Mouse (Mus musculus): ENCODE results near the gene Olfr115. TPM values are rescaled to one million over a fixed set of nuclear protein-coding genes. Genes with fewer than 3 reads are reported as not detected.

Gene Olfr115
- total RNA-seq (2012; rRNA removed) (not detected in 2 replicates), total RNA-seq (2014; rRNA removed) (not detected in 2 replicates), polyA plus RNA-seq (2012; ENCODE audit: insufficient read length, low read depth) (not detected in 2 replicates)

DNA sequence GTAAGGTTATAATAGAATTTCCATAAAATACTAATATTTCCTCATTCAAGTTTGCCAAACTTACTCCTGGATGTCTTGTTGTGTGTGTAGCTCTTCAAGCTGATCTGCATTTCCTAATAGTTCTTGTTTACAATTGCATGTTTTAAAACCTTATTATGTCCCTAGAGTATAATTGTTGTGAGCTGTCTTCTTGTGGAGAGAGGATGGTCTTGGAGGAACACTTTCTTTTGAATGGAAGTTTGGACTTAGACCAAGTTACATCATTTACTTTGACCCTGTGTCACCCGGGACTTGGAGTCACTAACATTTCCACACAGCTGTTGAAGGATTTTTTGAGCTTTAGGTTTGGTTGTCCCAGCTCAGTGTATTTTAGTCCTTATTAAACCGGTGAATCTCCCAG is at the start of gene Olfr115, which contains the start of gene Olfr116:
Gene Olfr115 (minus strand): TSS at position 101 of the 400 bp plus-strand sequence.
Gene Olfr116 (minus strand): TSS at position 191 of the 400 bp plus-strand sequence.
- Histone ChIP-seq H3K4me1 (ENCODE audit: control insufficient read depth in 1 of 2, insufficient read depth in 2 of 2) (no peaks in the 10 kb centered on the region), H3K4me2 (ENCODE audit: insufficient read depth, low read depth, poor library complexity, severe bottlenecking) (no peak within 1 kb of the TSS), H3K4me3 (replicated peaks in 1 of 3; ENCODE audit: low read depth in 2 of 3, low read length in 2 of 3, poor library complexity in 1 of 3) (no peak within 1 kb of the TSS), H3K27ac (ENCODE audit: insufficient read depth, low read depth) (no peak within 1 kb of the TSS), H3K9me3 (replicated peaks; ENCODE audit: low read length) (peaks cover 4% of the 10 kb centered on the region), H3K36me3 (replicated peaks in 1 of 2; ENCODE audit: control insufficient read depth in 1 of 2, insufficient read depth in 1 of 2, low read length in 1 of 2) (no peaks in the 10 kb centered on the region), H3K9ac (ENCODE audit: insufficient read depth, low read depth) (no peak within 1 kb of the TSS), H3K79me2 (replicated peaks; ENCODE audit: control insufficient read depth, extremely low read depth, insufficient read depth, poor library complexity, severe bottlenecking) (no peaks in the 10 kb centered on the region), H3K27me3 (replicated peaks) (no peaks in the 10 kb centered on the region)
- dilution Hi-C loops (cut with MboI; ENCODE audit: extremely low pct_ligation_motif_present, extremely low pct_unique_long_range_greater_than_20kb, low sequenced_read_pairs) (no loop called here), in situ Hi-C loops (cut with MboI; ENCODE audit: low pct_ligation_motif_present, low pct_unique_long_range_greater_than_20kb, low sequenced_read_pairs) (no loop called here)
- DNase-seq (ENCODE audit: extremely low read depth), result no peak
- TF ChIP-seq MXI1 (IDR thresholded peaks at IDR 0.05; ENCODE audit: low read depth, low read length) (no peak), PAX5 (IDR thresholded peaks at IDR 0.05; ENCODE audit: low read length) (no peak), TBP (conservative IDR thresholded peaks at IDR 0.05; ENCODE audit: low read depth, low read length) (no peak), ZC3H11A (IDR thresholded peaks at IDR 0.05; ENCODE audit: low read depth, low read length) (no peak), BHLHE40 (IDR thresholded peaks at IDR 0.05; ENCODE audit: low read depth, low read length) (no peak), RAD21 (IDR thresholded peaks at IDR 0.05; ENCODE audit: low read depth, low read length) (no peak), SMC3 (IDR thresholded peaks at IDR 0.05; ENCODE audit: low read depth, low read length) (no peak), UBTF (IDR thresholded peaks at IDR 0.05; ENCODE audit: low read depth, low read length) (no peak), CHD2 (IDR thresholded peaks at IDR 0.05; ENCODE audit: low read length) (no peak), KAT2A (IDR thresholded peaks at IDR 0.05; ENCODE audit: insufficient replicate concordance, low read length) (no peak), SIN3A (IDR thresholded peaks at IDR 0.05; ENCODE audit: low read length) (no peak), NRF1 (IDR thresholded peaks at IDR 0.05; ENCODE audit: low read depth, low read length) (no peak), MYC (IDR thresholded peaks at IDR 0.05; ENCODE audit: low read depth, low read length) (no peak), MAFK (IDR thresholded peaks at IDR 0.05; ENCODE audit: insufficient replicate concordance, low read length) (no peak), MAX (IDR thresholded peaks at IDR 0.05; ENCODE audit: low read length) (no peak), IRF4 (IDR thresholded peaks at IDR 0.05; ENCODE audit: low read depth, low read length) (no peak), ZKSCAN1 (IDR thresholded peaks at IDR 0.05; ENCODE audit: borderline replicate concordance, low read depth, low read length) (no peak)

DNA sequence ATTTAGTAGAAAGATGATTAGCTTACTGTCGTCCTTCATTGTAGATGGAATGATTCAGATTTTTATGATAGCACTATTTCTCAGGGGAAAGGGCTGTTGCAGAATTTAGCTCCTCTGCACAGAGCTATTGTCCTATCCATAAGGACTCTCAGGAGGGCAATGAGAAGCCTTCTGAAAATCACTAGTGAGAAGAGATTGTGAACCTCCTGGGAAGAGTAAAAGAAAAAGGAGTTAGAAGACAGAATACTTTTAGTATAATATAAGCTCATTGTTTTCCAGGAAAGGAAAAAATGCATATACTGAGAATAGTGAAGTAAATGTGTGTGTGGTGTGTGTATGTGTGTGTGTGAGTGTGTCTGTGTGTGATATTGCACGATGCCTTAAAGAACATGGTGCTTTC is 39.8 kb upstream of the Olfr115 start, which contains the start of gene Olfr118:
Gene Olfr118 (plus strand): TSS at position 301 of the 400 bp plus-strand sequence.
- in situ Hi-C loops (cut with MboI; ENCODE audit: low pct_ligation_motif_present, low pct_unique_long_range_greater_than_20kb, low sequenced_read_pairs), result no loop called here
- H3K4me1 ChIP-seq (ENCODE audit: control insufficient read depth in 1 of 2, insufficient read depth in 2 of 2), result no peaks in the 10 kb centered on the region
- H3K79me2 ChIP-seq (replicated peaks; ENCODE audit: control insufficient read depth, extremely low read depth, insufficient read depth, poor library complexity, severe bottlenecking), result no peaks in the 10 kb centered on the region
- no peak for DNase-seq (ENCODE audit: extremely low read depth)
- no peak within 1 kb of the TSS for H3K4me3 ChIP-seq (replicated peaks in 1 of 3; ENCODE audit: low read depth in 2 of 3, low read length in 2 of 3, poor library complexity in 1 of 3)
- peaks cover 2% of the 10 kb centered on the region for H3K9me3 ChIP-seq (replicated peaks; ENCODE audit: low read length)
- H3K27me3 ChIP-seq (replicated peaks), result no peaks in the 10 kb centered on the region
- dilution Hi-C loops (cut with MboI; ENCODE audit: extremely low pct_ligation_motif_present, extremely low pct_unique_long_range_greater_than_20kb, low sequenced_read_pairs), result no loop called here
- H3K27ac ChIP-seq (ENCODE audit: insufficient read depth, low read depth), result no peak within 1 kb of the TSS
- no peak within 1 kb of the TSS for H3K9ac ChIP-seq (ENCODE audit: insufficient read depth, low read depth)
- no peak within 1 kb of the TSS for H3K4me2 ChIP-seq (ENCODE audit: insufficient read depth, low read depth, poor library complexity, severe bottlenecking)
- TF ChIP-seq USF2 (conservative IDR thresholded peaks at IDR 0.05; ENCODE audit: low read depth, low read length), result no peak
- no peaks in the 10 kb centered on the region for H3K36me3 ChIP-seq (replicated peaks in 1 of 2; ENCODE audit: control insufficient read depth in 1 of 2, insufficient read depth in 1 of 2, low read length in 1 of 2)
